Mouse (Mus musculus): ENCODE measurements around the gene Rhot2. TPM values are rescaled to one million over a fixed set of nuclear protein-coding genes. Genes with fewer than 3 reads are reported as not detected.

The Rhot2 gene
- polyA plus RNA-seq, 1 experiment = 62.1 TPM

GRCm38 (mm10) chr17:25879261-25879660 lies 34.6 kb upstream of the Rhot2 start:
- peaks cover 14% of the 10 kb centered on the region for H3K36me3 ChIP-seq (ENCODE audit: control insufficient read depth, insufficient read depth, low read length)

GRCm38 (mm10) chr17:25878611-25879180 lies 34.0 kb upstream of the Rhot2 start:
- H3K36me3 ChIP-seq (ENCODE audit: control insufficient read depth, insufficient read depth, low read length) = peaks cover 11% of the 10 kb centered on the region; the same call in 1 of the 2 replicates
- 95% methylated on average over 19 of the region's 19 CpGs for WGBS

More at GRCm38 (mm10) chr17:25879261-25879660, 34.6 kb upstream of the Rhot2 start:
- Histone ChIP-seq H3K27ac (ENCODE audit: insufficient read depth, low read length) (no peak overlapping the region), H3K4me3 (ENCODE audit: extremely low read depth, insufficient read depth, insufficient read length) (no peak overlapping the region), H3K4me1 (ENCODE audit: control insufficient read depth, insufficient read depth, insufficient read length) (no peaks in the 10 kb centered on the region; the same call in 1 of the 2 replicates), H3K27me3 (ENCODE audit: control insufficient read depth, insufficient read depth, low read length) (no peaks in the 10 kb centered on the region)
- TF ChIP-seq POLR2A (IDR thresholded peaks at IDR 0.05; ENCODE audit: low read depth, low read length) (no peak), CTCF (IDR thresholded peaks at IDR 0.05; ENCODE audit: extremely low read depth, insufficient read depth, insufficient read length, insufficient replicate concordance) (peak; percentile 7; the same call in 1 of the 2 replicates)
- WGBS = 87% methylated on average over 4 of the region's 4 CpGs
- DNase-seq (ENCODE audit: low read depth in 1 of 2, low spot score in 2 of 2) = no peak

GRCm38 (mm10) chr17:25877741-25878610 lies 33.3 kb upstream of the Rhot2 start:
- Histone ChIP-seq H3K36me3 (ENCODE audit: control insufficient read depth, insufficient read depth, low read length) (peaks cover 7% of the 10 kb centered on the region; the same call in 1 of the 2 replicates), H3K27me3 (ENCODE audit: control insufficient read depth, insufficient read depth, low read length) (no peaks in the 10 kb centered on the region), H3K4me1 (ENCODE audit: control insufficient read depth, insufficient read depth, insufficient read length) (no peaks in the 10 kb centered on the region; the same call in 1 of the 2 replicates), H3K4me3 (ENCODE audit: extremely low read depth, insufficient read depth, insufficient read length) (no peak overlapping the region), H3K27ac (ENCODE audit: insufficient read depth, low read length) (no peak overlapping the region)
- no peak for TF ChIP-seq POLR2A (IDR thresholded peaks at IDR 0.05; ENCODE audit: low read depth, low read length)
- TF ChIP-seq CTCF (IDR thresholded peaks at IDR 0.05; ENCODE audit: extremely low read depth, insufficient read depth, insufficient read length, insufficient replicate concordance) = no peak
- no peak for DNase-seq (ENCODE audit: low read depth in 1 of 2, low spot score in 2 of 2)
- 94% methylated on average over 32 of the region's 32 CpGs for WGBS

More at GRCm38 (mm10) chr17:25878611-25879180, 34.0 kb upstream of the Rhot2 start:
- Histone ChIP-seq H3K4me3 (ENCODE audit: extremely low read depth, insufficient read depth, insufficient read length) (no peak overlapping the region), H3K27me3 (ENCODE audit: control insufficient read depth, insufficient read depth, low read length) (no peaks in the 10 kb centered on the region), H3K4me1 (ENCODE audit: control insufficient read depth, insufficient read depth, insufficient read length) (no peaks in the 10 kb centered on the region; the same call in 1 of the 2 replicates), H3K27ac (ENCODE audit: insufficient read depth, low read length) (no peak overlapping the region)
- TF ChIP-seq CTCF (IDR thresholded peaks at IDR 0.05; ENCODE audit: extremely low read depth, insufficient read depth, insufficient read length, insufficient replicate concordance) (no peak), POLR2A (IDR thresholded peaks at IDR 0.05; ENCODE audit: low read depth, low read length) (no peak)
- DNase-seq (ENCODE audit: low read depth in 1 of 2, low spot score in 2 of 2) = no peak

- no peak for DNase-seq (ENCODE audit: low read depth in 1 of 2, low spot score in 2 of 2)
- Histone ChIP-seq H3K4me3 (ENCODE audit: extremely low read depth, insufficient read depth, insufficient read length) (no peak overlapping the region), H3K36me3 (ENCODE audit: control insufficient read depth, insufficient read depth, low read length) (peaks cover 4% of the 10 kb centered on the region; the same call in 1 of the 2 replicates), H3K27me3 (ENCODE audit: control insufficient read depth, insufficient read depth, low read length) (no peaks in the 10 kb centered on the region), H3K27ac (ENCODE audit: insufficient read depth, low read length) (no peak overlapping the region), H3K4me1 (ENCODE audit: control insufficient read depth, insufficient read depth, insufficient read length) (no peaks in the 10 kb centered on the region; the same call in 1 of the 2 replicates)
- WGBS = 96% methylated on average over 3 of the region's 3 CpGs
- TF ChIP-seq POLR2A (IDR thresholded peaks at IDR 0.05; ENCODE audit: low read depth, low read length) = no peak
- no peak for TF ChIP-seq CTCF (IDR thresholded peaks at IDR 0.05; ENCODE audit: extremely low read depth, insufficient read depth, insufficient read length, insufficient replicate concordance)
Measured at GRCm38 (mm10) chr17:25877025-25877424, 32.4 kb upstream of the Rhot2 start.

GRCm38 (mm10) chr17:25876347-25876915 lies 31.8 kb upstream of the Rhot2 start:
- no peaks in the 10 kb centered on the region for H3K27me3 ChIP-seq (ENCODE audit: control insufficient read depth, insufficient read depth, low read length)
- 80% methylated on average over 10 of the region's 10 CpGs for WGBS
- H3K27ac ChIP-seq (ENCODE audit: insufficient read depth, low read length) = no peak overlapping the region

More at GRCm38 (mm10) chr17:25876347-25876915, 31.8 kb upstream of the Rhot2 start:
- no peak for DNase-seq (ENCODE audit: low read depth in 1 of 2, low spot score in 2 of 2)
- peaks cover 4% of the 10 kb centered on the region; the same call in 1 of the 2 replicates for H3K36me3 ChIP-seq (ENCODE audit: control insufficient read depth, insufficient read depth, low read length)
- no peak overlapping the region for H3K4me3 ChIP-seq (ENCODE audit: extremely low read depth, insufficient read depth, insufficient read length)
- H3K4me1 ChIP-seq (ENCODE audit: control insufficient read depth, insufficient read depth, insufficient read length) = no peaks in the 10 kb centered on the region; the same call in 1 of the 2 replicates
- TF ChIP-seq CTCF (IDR thresholded peaks at IDR 0.05; ENCODE audit: extremely low read depth, insufficient read depth, insufficient read length, insufficient replicate concordance) = no peak
- TF ChIP-seq POLR2A (IDR thresholded peaks at IDR 0.05; ENCODE audit: low read depth, low read length) = no peak

All from spleen, adult 2 months (tissue).